Mouse (Mus musculus): ENCODE measurements around the gene Nop53. TPM values are rescaled to one million over a fixed set of nuclear protein-coding genes. Genes with fewer than 3 reads are reported as not detected.

Nop53 gene
- total and polyA plus RNA-seq, 2 experiments from 2014 or later: 81.6 to 128 TPM

GRCm38 (mm10) chr7:15914751-15915150 is 31.1 kb downstream of the Nop53 start:
- ATAC-seq (ENCODE audit: insufficient read depth, low read depth): no peak
- DNase-seq (ENCODE audit: low spot score): no peak
- Histone ChIP-seq H3K9me3 (replicated peaks; ENCODE audit: control insufficient read depth, low read length) (no peaks in the 10 kb centered on the region), H3K36me3 (replicated peaks; ENCODE audit: control insufficient read depth, insufficient read depth, low read length) (peaks cover 31% of the 10 kb centered on the region), H3K4me1 (ENCODE audit: control insufficient read depth, insufficient read depth) (no peaks in the 10 kb centered on the region), H3K9ac (replicated peaks; ENCODE audit: low read depth, low read length) (no peak overlapping the region), H3K4me3 (ENCODE audit: low read depth, low read length) (no peak overlapping the region), H3K27ac (ENCODE audit: low read depth) (no peak overlapping the region), H3K27me3 (ENCODE audit: control insufficient read depth, insufficient read depth, low read length) (no peaks in the 10 kb centered on the region), H3K4me2 (ENCODE audit: low read depth, low read length) (no peak overlapping the region)
- TF ChIP-seq EP300 (IDR thresholded peaks at IDR 0.05; ENCODE audit: low read depth): no peak
- no peak for TF ChIP-seq CTCF (IDR thresholded peaks at IDR 0.05; ENCODE audit: low read depth)
- 88% methylated on average over 2 of the region's 2 CpGs for WGBS

DNA sequence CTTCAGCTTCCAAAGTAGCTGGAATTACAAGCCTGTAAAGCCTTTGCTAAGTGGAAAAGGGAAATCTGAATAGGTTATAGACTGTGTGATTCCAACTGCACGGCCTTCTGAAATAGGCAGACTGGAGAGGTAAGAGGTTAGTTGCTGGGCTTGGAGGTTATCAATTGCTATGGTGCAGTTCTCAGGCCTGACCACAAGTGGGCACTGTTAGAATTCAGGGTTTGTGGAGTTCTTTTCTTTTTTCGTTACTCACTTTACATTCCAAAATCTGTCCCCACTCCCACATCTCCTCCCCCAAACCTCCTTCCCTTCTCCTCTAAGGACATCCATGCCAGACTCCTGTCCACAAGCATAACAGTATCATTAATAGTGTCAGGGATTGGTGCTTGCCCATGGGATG is 31.6 kb downstream of the Nop53 start:
- peak; percentile 64 for TF ChIP-seq CTCF (IDR thresholded peaks at IDR 0.05; ENCODE audit: low read depth)
- TF ChIP-seq EP300 (IDR thresholded peaks at IDR 0.05; ENCODE audit: low read depth): no peak
- 26% methylated on average over 2 of the region's 2 CpGs for WGBS
- DNase-seq (ENCODE audit: low spot score): peak; percentile 43

GRCm38 (mm10) chr7:15912183-15912582 is 33.7 kb downstream of the Nop53 start:
- H3K4me3 ChIP-seq (ENCODE audit: low read depth, low read length): no peak overlapping the region
- peak; percentile 76 for DNase-seq (ENCODE audit: low spot score)
- H3K36me3 ChIP-seq (replicated peaks; ENCODE audit: control insufficient read depth, insufficient read depth, low read length): peaks cover 10% of the 10 kb centered on the region; the same call in 1 of the 2 replicates
- no peak overlapping the region for H3K4me2 ChIP-seq (ENCODE audit: low read depth, low read length)
- TF ChIP-seq EP300 (IDR thresholded peaks at IDR 0.05; ENCODE audit: low read depth) (no peak), CTCF (IDR thresholded peaks at IDR 0.05; ENCODE audit: low read depth) (peak; percentile 79)
- H3K4me1 ChIP-seq (ENCODE audit: control insufficient read depth, insufficient read depth): no peaks in the 10 kb centered on the region
- no peaks in the 10 kb centered on the region for H3K27me3 ChIP-seq (ENCODE audit: control insufficient read depth, insufficient read depth, low read length)
- H3K27ac ChIP-seq (ENCODE audit: low read depth): no peak overlapping the region
- peak; percentile 59 for ATAC-seq (ENCODE audit: insufficient read depth, low read depth)
- H3K9me3 ChIP-seq (replicated peaks; ENCODE audit: control insufficient read depth, low read length): no peaks in the 10 kb centered on the region
- H3K9ac ChIP-seq (replicated peaks; ENCODE audit: low read depth, low read length): no peak overlapping the region
- 2% methylated on average over 4 of the region's 4 CpGs for WGBS

More for the DNA sequence above, 31.6 kb downstream of the Nop53 start:
- H3K36me3 ChIP-seq (replicated peaks; ENCODE audit: control insufficient read depth, insufficient read depth, low read length): peaks cover 26% of the 10 kb centered on the region
- ATAC-seq (ENCODE audit: insufficient read depth, low read depth): no peak
- no peak overlapping the region for H3K27ac ChIP-seq (ENCODE audit: low read depth)
- no peaks in the 10 kb centered on the region for H3K4me1 ChIP-seq (ENCODE audit: control insufficient read depth, insufficient read depth)
- no peak overlapping the region for H3K4me3 ChIP-seq (ENCODE audit: low read depth, low read length)
- H3K9ac ChIP-seq (replicated peaks; ENCODE audit: low read depth, low read length): no peak overlapping the region
- H3K4me2 ChIP-seq (ENCODE audit: low read depth, low read length): no peak overlapping the region
- H3K27me3 ChIP-seq (ENCODE audit: control insufficient read depth, insufficient read depth, low read length): no peaks in the 10 kb centered on the region
- no peaks in the 10 kb centered on the region for H3K9me3 ChIP-seq (replicated peaks; ENCODE audit: control insufficient read depth, low read length)

DNA sequence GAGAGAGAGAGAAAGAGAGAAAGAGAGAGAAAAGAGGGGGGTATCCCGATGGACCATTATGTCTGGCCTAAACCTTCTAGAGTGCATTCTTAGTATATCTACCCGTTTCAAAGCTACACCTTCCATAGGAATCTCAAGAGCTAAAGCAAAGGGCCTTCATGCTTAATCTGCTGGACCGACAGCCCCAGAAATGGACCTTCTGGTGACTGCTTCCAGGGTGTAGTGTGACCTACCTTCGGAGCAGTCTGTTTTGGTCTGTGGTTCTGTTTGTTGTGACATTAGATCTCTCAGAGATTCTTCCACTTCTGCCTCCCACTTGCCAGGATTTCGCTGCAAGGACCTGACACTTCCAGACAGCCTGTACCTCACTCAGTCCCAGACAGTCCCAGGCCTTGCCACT is 35.4 kb downstream of the Nop53 start:
- 75% methylated on average over 5 of the region's 5 CpGs for WGBS
- H3K4me3 ChIP-seq (ENCODE audit: low read depth, low read length): no peak overlapping the region

GRCm38 (mm10) chr7:15907971-15908590 is 37.8 kb downstream of the Nop53 start:
- Histone ChIP-seq H3K36me3 (replicated peaks; ENCODE audit: control insufficient read depth, insufficient read depth, low read length) (no peaks in the 10 kb centered on the region), H3K27ac (ENCODE audit: low read depth) (no peak overlapping the region), H3K27me3 (ENCODE audit: control insufficient read depth, insufficient read depth, low read length) (no peaks in the 10 kb centered on the region), H3K4me2 (ENCODE audit: low read depth, low read length) (no peak overlapping the region), H3K4me1 (ENCODE audit: control insufficient read depth, insufficient read depth) (no peaks in the 10 kb centered on the region), H3K9me3 (replicated peaks; ENCODE audit: control insufficient read depth, low read length) (no peaks in the 10 kb centered on the region), H3K9ac (replicated peaks; ENCODE audit: low read depth, low read length) (no peak overlapping the region), H3K4me3 (ENCODE audit: low read depth, low read length) (no peak overlapping the region)
- ATAC-seq (ENCODE audit: insufficient read depth, low read depth): no peak
- WGBS: 52% methylated on average over 8 of the region's 8 CpGs
- TF ChIP-seq EP300 (IDR thresholded peaks at IDR 0.05; ENCODE audit: low read depth) (no peak), CTCF (IDR thresholded peaks at IDR 0.05; ENCODE audit: low read depth) (no peak)
- DNase-seq (ENCODE audit: low spot score): no peak

More for the DNA sequence above, 35.4 kb downstream of the Nop53 start:
- Histone ChIP-seq H3K27ac (ENCODE audit: low read depth) (no peak overlapping the region), H3K36me3 (replicated peaks; ENCODE audit: control insufficient read depth, insufficient read depth, low read length) (no peaks in the 10 kb centered on the region), H3K4me2 (ENCODE audit: low read depth, low read length) (no peak overlapping the region), H3K9me3 (replicated peaks; ENCODE audit: control insufficient read depth, low read length) (no peaks in the 10 kb centered on the region), H3K4me1 (ENCODE audit: control insufficient read depth, insufficient read depth) (no peaks in the 10 kb centered on the region), H3K27me3 (ENCODE audit: control insufficient read depth, insufficient read depth, low read length) (no peaks in the 10 kb centered on the region), H3K9ac (replicated peaks; ENCODE audit: low read depth, low read length) (no peak overlapping the region)
- ATAC-seq (ENCODE audit: insufficient read depth, low read depth): no peak
- no peak for DNase-seq (ENCODE audit: low spot score)
- TF ChIP-seq EP300 (IDR thresholded peaks at IDR 0.05; ENCODE audit: low read depth) (no peak), CTCF (IDR thresholded peaks at IDR 0.05; ENCODE audit: low read depth) (no peak)

DNA sequence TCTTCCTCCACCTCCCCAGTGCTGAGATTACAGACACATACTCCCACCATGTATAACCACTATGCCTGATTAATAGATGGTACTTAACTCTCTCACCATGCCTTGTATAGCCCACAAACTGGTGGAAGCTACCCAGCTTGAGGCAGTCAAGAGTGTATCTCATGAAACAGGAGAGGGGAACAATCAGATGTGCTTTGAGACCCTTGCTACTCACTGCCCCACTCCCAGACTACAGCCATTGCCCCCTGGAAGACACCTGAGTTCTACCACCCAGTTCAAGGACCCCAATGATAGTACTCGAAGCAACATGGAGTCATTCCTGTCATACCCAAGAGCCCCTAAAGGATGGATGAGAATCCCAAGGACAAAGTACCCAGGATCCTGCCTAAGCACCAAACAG is 39.3 kb downstream of the Nop53 start:
- H3K9ac ChIP-seq (replicated peaks; ENCODE audit: low read depth, low read length): no peak overlapping the region
- no peak overlapping the region for H3K4me3 ChIP-seq (ENCODE audit: low read depth, low read length)
- WGBS: 70% methylated on average over 1 of the region's 1 CpGs
- H3K4me2 ChIP-seq (ENCODE audit: low read depth, low read length): no peak overlapping the region
- no peak overlapping the region for H3K27ac ChIP-seq (ENCODE audit: low read depth)
- no peaks in the 10 kb centered on the region for H3K27me3 ChIP-seq (ENCODE audit: control insufficient read depth, insufficient read depth, low read length)
- ATAC-seq (ENCODE audit: insufficient read depth, low read depth) (no peak), DNase-seq (ENCODE audit: low spot score) (no peak)
- H3K4me1 ChIP-seq (ENCODE audit: control insufficient read depth, insufficient read depth): no peaks in the 10 kb centered on the region
- no peaks in the 10 kb centered on the region for H3K9me3 ChIP-seq (replicated peaks; ENCODE audit: control insufficient read depth, low read length)
- no peaks in the 10 kb centered on the region for H3K36me3 ChIP-seq (replicated peaks; ENCODE audit: control insufficient read depth, insufficient read depth, low read length)
- TF ChIP-seq CTCF (IDR thresholded peaks at IDR 0.05; ENCODE audit: low read depth) (no peak), EP300 (IDR thresholded peaks at IDR 0.05; ENCODE audit: low read depth) (no peak)
